8 mouse cellular contexts compared by ENCODE assay signal in genomic region chrX:134964546-134964945, GRCm38 (mm10). TPM values are rescaled to one million over a fixed set of nuclear protein-coding genes. Genes with fewer than 3 reads are reported as not detected.
DNase-seq lines count a peak whose midpoint lies in the region; ATAC-seq and TF ChIP-seq lines count a peak whose summit lies in the region.

Gene Nxf2 (minus strand): TSS chrX:134964754.

- no peak for TF ChIP-seq CTCF in forebrain, postnatal 0 days (IDR thresholded peaks at IDR 0.05; ENCODE audit: low read depth)
- TF ChIP-seq CTCF in liver, postnatal 0 days (IDR thresholded peaks at IDR 0.05; ENCODE audit: low read depth): no peak

- no peak for DNase-seq in heart, adult 18-20 months
- DNase-seq in ES-E14 (ENCODE audit: low read depth, low spot score): no peak
- DNase-seq in forebrain, postnatal 0 days: no peak
- DNase-seq in liver, postnatal 0 days: no peak
- DNase-seq in left cerebral cortex, postnatal 36 days (ENCODE audit: low spot score in 2 of 2): no peak
- no peak for DNase-seq in spleen, adult 12 weeks (ENCODE audit: low spot score)
- DNase-seq in layer of hippocampus, adult 9-11 months: no peak

- in situ Hi-C loops in ES-E14 (cut with MboI; ENCODE audit: low sequenced_read_pairs in 2 of 2, unreplicated experiment in 2 of 2): no loop called here

- no peak for TF ChIP-seq EP300 in liver, postnatal 0 days (IDR thresholded peaks at IDR 0.05; ENCODE audit: low read depth)

- no peaks in the 10 kb centered on the region for H3K36me3 ChIP-seq in heart, embryonic 14.5 days (ENCODE audit: control insufficient read depth, insufficient read depth, low read length)
- H3K36me3 ChIP-seq in ES-E14 (ENCODE audit: control insufficient read depth, insufficient read depth, low read length, poor library complexity, severe bottlenecking): no peaks in the 10 kb centered on the region
- H3K36me3 ChIP-seq in forebrain, postnatal 0 days (ENCODE audit: insufficient read depth): no peaks in the 10 kb centered on the region
- H3K36me3 ChIP-seq in liver, postnatal 0 days (replicated peaks; ENCODE audit: insufficient read depth, low read length): no peaks in the 10 kb centered on the region

- H3K27me3 ChIP-seq in heart, embryonic 14.5 days (ENCODE audit: control insufficient read depth, insufficient read depth, low read length): no peaks in the 10 kb centered on the region
- H3K27me3 ChIP-seq in forebrain, postnatal 0 days (ENCODE audit: insufficient read depth, low read length): no peaks in the 10 kb centered on the region; the same call in 1 of the 2 replicates
- no peaks in the 10 kb centered on the region for H3K27me3 ChIP-seq in liver, postnatal 0 days (ENCODE audit: insufficient read depth, low read length)

- H3K27ac ChIP-seq in heart, embryonic 14.5 days (replicated peaks in 1 of 2; ENCODE audit: control insufficient read depth in 1 of 2, insufficient read depth in 1 of 2, low read depth in 2 of 2, low read length in 2 of 2): no peak within 1 kb of the TSS
- no peak within 1 kb of the TSS for H3K27ac ChIP-seq in ES-E14 (ENCODE audit: insufficient read depth, low read depth, low read length, poor library complexity, severe bottlenecking)
- H3K27ac ChIP-seq in forebrain, postnatal 0 days (ENCODE audit: low read depth, low read length): no peak within 1 kb of the TSS
- no peak within 1 kb of the TSS for H3K27ac ChIP-seq in liver, postnatal 0 days (ENCODE audit: low read depth)

- no peak for ATAC-seq in heart, embryonic 14.5 days (ENCODE audit: insufficient number of reproducible peaks, insufficient read depth, low FRiP score, low read depth)
- ATAC-seq in forebrain, postnatal 0 days: no peak
- no peak for ATAC-seq in liver, postnatal 0 days

- intact Hi-C loops in left cerebral cortex, postnatal 36 days (cut with DNase I): no loop called here

- 86% methylated on average over 19 of the region's 19 CpGs for WGBS in heart, embryonic 14.5 days
- 91% methylated on average over 19 of the region's 19 CpGs for WGBS in forebrain, postnatal 0 days
- 86% methylated on average over 19 of the region's 19 CpGs for WGBS in liver, postnatal 0 days (ENCODE audit: insufficient replicate concordance)

- H3K4me3 ChIP-seq in heart, embryonic 14.5 days (ENCODE audit: control insufficient read depth in 1 of 2, insufficient read depth in 1 of 2, low read depth in 1 of 2, low read length in 2 of 2): peak within 1 kb of the TSS; percentile 34 to 40
- peak within 1 kb of the TSS; percentile 21 to 39; a peak in 2 of 4 replicates for H3K4me3 ChIP-seq in ES-E14 (ENCODE audit: insufficient read depth in 1 of 2, low read depth in 1 of 2, low read length in 2 of 2, poor library complexity in 1 of 2, severe bottlenecking in 1 of 2)
- peak within 1 kb of the TSS; percentile 38 for H3K4me3 ChIP-seq in forebrain, postnatal 0 days (ENCODE audit: low read depth, low read length)
- no peak within 1 kb of the TSS for H3K4me3 ChIP-seq in liver, postnatal 0 days (ENCODE audit: low read depth, low read length)

- H3K4me2 ChIP-seq in heart, embryonic 14.5 days (ENCODE audit: low read length): peak within 1 kb of the TSS; percentile 59
- H3K4me2 ChIP-seq in forebrain, postnatal 0 days (ENCODE audit: low read depth): peak within 1 kb of the TSS; percentile 44
- H3K4me2 ChIP-seq in liver, postnatal 0 days (ENCODE audit: low read depth, low read length): peak within 1 kb of the TSS; percentile 58

- H3K9me3 ChIP-seq in heart, embryonic 14.5 days (ENCODE audit: control insufficient read depth, low read length): no peaks in the 10 kb centered on the region
- H3K9me3 ChIP-seq in ES-E14 (ENCODE audit: control insufficient read depth, insufficient read depth, low read depth, low read length): no peaks in the 10 kb centered on the region
- H3K9me3 ChIP-seq in forebrain, postnatal 0 days (ENCODE audit: low read length): no peaks in the 10 kb centered on the region
- no peaks in the 10 kb centered on the region for H3K9me3 ChIP-seq in liver, postnatal 0 days (ENCODE audit: low read length)

- H3K9ac ChIP-seq in heart, embryonic 14.5 days (ENCODE audit: low read length): peak within 1 kb of the TSS; percentile 46; the same call in 1 of the 2 replicates
- peak within 1 kb of the TSS; percentile 11; the same call in 1 of the 2 replicates for H3K9ac ChIP-seq in ES-E14 (ENCODE audit: insufficient read depth, low read depth, low read length, poor library complexity, severe bottlenecking)
- H3K9ac ChIP-seq in forebrain, postnatal 0 days: 0 out of 2 replicates have a peak within 1 kb of the TSS, but pooled peaks have one; percentile 22
- H3K9ac ChIP-seq in liver, postnatal 0 days (replicated peaks): no peak within 1 kb of the TSS

- no peaks in the 10 kb centered on the region for H3K4me1 ChIP-seq in heart, embryonic 14.5 days (ENCODE audit: control insufficient read depth in 2 of 2, insufficient read depth in 2 of 2, low read length in 2 of 2)
- H3K4me1 ChIP-seq in ES-E14 (ENCODE audit: control insufficient read depth in 2 of 2, insufficient read depth in 2 of 2, low read length in 2 of 2, poor library complexity in 1 of 2): no peaks in the 10 kb centered on the region
- no peaks in the 10 kb centered on the region for H3K4me1 ChIP-seq in forebrain, postnatal 0 days (ENCODE audit: insufficient read depth)
- H3K4me1 ChIP-seq in liver, postnatal 0 days (ENCODE audit: insufficient read depth): no peaks in the 10 kb centered on the region

TF ChIP-seq in ES-E14, 5 proteins besides CTCF, POLR2A, EP300 and RAD21:
- TF ChIP-seq HCFC1 (IDR thresholded peaks at IDR 0.05; ENCODE audit: borderline replicate concordance, insufficient read depth, low read length) (no peak), ZNF384 (IDR thresholded peaks at IDR 0.05; ENCODE audit: low read depth, low read length) (no peak), ZC3H11A (IDR thresholded peaks at IDR 0.05; ENCODE audit: borderline replicate concordance, low read depth, low read length) (no peak), CHD2 (IDR thresholded peaks at IDR 0.05; ENCODE audit: low read depth, low read length) (no peak), MAFK (IDR thresholded peaks at IDR 0.05; ENCODE audit: insufficient read depth, low read depth, low read length) (no peak)
TF ChIP-seq in ES-E14: peak in this region for 0.

RNA-seq across cellular contexts. Expression of gene Nxf2, which starts in this region (rescaled TPM):
- 0.28 and 0.42 TPM in 2 replicates for polyA plus RNA-seq in heart, embryonic 14.5 days (2014; fragmentation: Nextera tagmentation; extraction: Ambion mirVana)
- total RNA-seq in heart, adult 18-20 months (2021): not detected
- total RNA-seq in ES-E14 (2012; rRNA removed): 0.26 and 0.36 TPM in 2 replicates
- total RNA-seq in forebrain, postnatal 0 days (2014; rRNA removed): 0.15 and 0.24 TPM in 2 replicates
- 0.13 and 0.28 TPM in 2 replicates for polyA plus RNA-seq in forebrain, postnatal 0 days (2015; fragmentation: Nextera tagmentation; extraction: Ambion mirVana)
- 0.18 and 0.25 TPM in 2 replicates for polyA plus RNA-seq in liver, postnatal 0 days (2015; fragmentation: Nextera tagmentation; extraction: Ambion mirVana)
- total RNA-seq in left cerebral cortex, postnatal 36 days (2021): not detected
